26 mouse cellular contexts compared by ENCODE assay signal in the genomic region with DNA sequence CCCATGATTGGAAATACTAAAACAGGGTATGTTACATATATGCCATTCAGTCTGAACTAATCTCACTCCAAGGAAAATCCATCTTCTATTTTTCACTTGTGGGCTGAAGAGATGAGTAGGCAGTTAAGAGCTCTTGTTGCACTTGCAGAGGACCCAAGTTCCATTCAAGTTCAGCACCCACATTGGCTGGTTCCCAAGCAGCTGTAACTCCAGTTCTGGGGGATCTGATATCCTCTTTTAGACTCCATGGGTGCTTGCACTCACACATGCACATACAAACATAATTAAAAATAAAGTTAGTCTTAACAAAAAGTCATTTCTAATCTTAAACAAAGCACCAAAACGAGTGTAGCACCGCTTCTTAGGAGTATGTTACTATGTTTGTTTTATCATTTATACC. TPM values are rescaled to one million over a fixed set of nuclear protein-coding genes. Genes with fewer than 3 reads are reported as not detected.
A peak's percentile ranks its signal among the peaks of the same experiment; 100 is the strongest.
DNase-seq lines count a peak whose midpoint lies in the region; ATAC-seq and TF ChIP-seq lines count a peak whose summit lies in the region.
"Had no signal": no experiment of that assay in that cellular context is flagged by ENCODE, and none has a peak within 500 bp of the region (broad histone marks: within the 10 kb centered on the region; RNA-seq: fewer than 3 reads in every experiment).

No protein-coding gene starts in this region.

- TF ChIP-seq POLR2A in MEL (IDR thresholded peaks at IDR 0.05; ENCODE audit: control insufficient read depth in 1 of 2, insufficient read depth in 1 of 2, low read depth in 1 of 2, low read length in 2 of 2, poor library complexity in 1 of 2), result no peak

- peaks cover 58% of the 10 kb centered on the region for H3K79me2 ChIP-seq in MEL (ENCODE audit: control insufficient read depth, insufficient read depth, low read length, poor library complexity)

- TF ChIP-seq RAD21 in MEL (IDR thresholded peaks at IDR 0.05; ENCODE audit: low read depth, low read length), result no peak

- no peaks in the 10 kb centered on the region for H3K27me3 ChIP-seq in heart, embryonic 12.5 days (replicated peaks)
- no peaks in the 10 kb centered on the region for H3K27me3 ChIP-seq in MEL (ENCODE audit: control insufficient read depth in 1 of 2, insufficient read depth in 2 of 2, low read length in 2 of 2)
- H3K27me3 ChIP-seq: CH12.LX; embryonic facial prominence, embryonic 13.5 days; embryonic facial prominence, embryonic 15.5 days; forebrain, embryonic 12.5 days had no signal

- no peak for TF ChIP-seq CTCF in MEL (IDR thresholded peaks at IDR 0.05 in 2 of 3, conservative IDR thresholded peaks at IDR 0.05 in 1 of 3; ENCODE audit: control insufficient read depth in 1 of 3, insufficient read depth in 1 of 3, low read depth in 2 of 3, low read length in 3 of 3, poor library complexity in 1 of 3, severe bottlenecking in 1 of 3)

- H3K9ac ChIP-seq in heart, embryonic 12.5 days, result no peak overlapping the region
- no peak overlapping the region for H3K9ac ChIP-seq in MEL (ENCODE audit: control insufficient read depth, low read depth, low read length, poor library complexity, severe bottlenecking)
- H3K9ac ChIP-seq: embryonic facial prominence, embryonic 13.5 days; embryonic facial prominence, embryonic 15.5 days; forebrain, embryonic 12.5 days had no signal

- peak; percentile 74 for DNase-seq in heart, adult 11 months
- DNase-seq in A20 (ENCODE audit: low read depth, low spot score) (peak; percentile 11), MEL (ENCODE audit: low read depth, low spot score) (peak; percentile 46)
- DNase-seq in lung, postnatal 4 days, result no peak
- DNase-seq: adrenal gland, adult 2 months; adrenal gland, postnatal 10 days; adrenal gland, postnatal 25 days; B cell, adult 2 months; cerebellum, adult 11 months; cerebellum, adult 18-20 months; cerebellum, adult 8-10 months; cerebellum, adult 9-11 months; cerebellum, postnatal 14 days; cerebellum, postnatal 36 days; embryo, embryonic 11 days had no signal

- H3K4me1 ChIP-seq in heart, embryonic 12.5 days (replicated peaks), result peaks cover 59% of the 10 kb centered on the region
- H3K4me1 ChIP-seq in MEL (ENCODE audit: control insufficient read depth in 1 of 2, insufficient read depth in 2 of 2, low read length in 2 of 2), result peaks cover 2 to 19% of the 10 kb centered on the region in 2 experiments; a peak in 3 of 4 replicates

- peaks cover 19% of the 10 kb centered on the region for H3K36me3 ChIP-seq in heart, embryonic 12.5 days
- H3K36me3 ChIP-seq in MEL (ENCODE audit: control insufficient read depth in 1 of 2, insufficient read depth in 2 of 2, low read length in 2 of 2), result peaks cover 13 to 46% of the 10 kb centered on the region in 2 experiments

- H3K4me2 ChIP-seq in heart, embryonic 12.5 days, result no peak overlapping the region
- H3K4me2 ChIP-seq: embryonic facial prominence, embryonic 13.5 days; embryonic facial prominence, embryonic 15.5 days; forebrain, embryonic 12.5 days had no signal

- H3K4me3 ChIP-seq in heart, embryonic 12.5 days, result no peak overlapping the region
- H3K4me3 ChIP-seq in MEL (ENCODE audit: control insufficient read depth in 1 of 2, insufficient read depth in 1 of 2, low read depth in 2 of 2, low read length in 2 of 2), result no peak overlapping the region
- H3K4me3 ChIP-seq: embryonic facial prominence, embryonic 13.5 days; embryonic facial prominence, embryonic 15.5 days; erythroblast, embryonic 14.5 days; forebrain, embryonic 10.5 days; forebrain, embryonic 12.5 days had no signal

- 79% methylated on average over 2 of the region's 2 CpGs for WGBS in heart, embryonic 12.5 days

- no peak for TF ChIP-seq EP300 in MEL (IDR thresholded peaks at IDR 0.05; ENCODE audit: low read depth in 1 of 2, low read length in 2 of 2)

- H3K9me3 ChIP-seq in heart, embryonic 12.5 days (replicated peaks), result no peaks in the 10 kb centered on the region
- no peaks in the 10 kb centered on the region for H3K9me3 ChIP-seq in MEL (replicated peaks; ENCODE audit: insufficient read depth, low read length)
- H3K9me3 ChIP-seq: embryonic facial prominence, embryonic 13.5 days; embryonic facial prominence, embryonic 15.5 days; forebrain, embryonic 10.5 days; forebrain, embryonic 12.5 days; G1E had no signal

- ATAC-seq in heart, embryonic 12.5 days (ENCODE audit: insufficient number of reproducible peaks, low FRiP score), result no peak
- ATAC-seq: CD4-positive, CD25-positive, alpha-beta regulatory T cell, adult 4 months; forebrain, embryonic 14.5 days; forebrain, embryonic 16.5 days had no signal

- H3K27ac ChIP-seq in heart, embryonic 12.5 days (ENCODE audit: poor library complexity, severe bottlenecking), result no peak overlapping the region
- no peak overlapping the region for H3K27ac ChIP-seq in MEL (ENCODE audit: control insufficient read depth, low read depth, low read length)
- H3K27ac ChIP-seq: embryonic facial prominence, embryonic 13.5 days; embryonic facial prominence, embryonic 15.5 days; forebrain, embryonic 10.5 days; forebrain, embryonic 12.5 days had no signal

TF ChIP-seq in MEL, 35 proteins besides CTCF, POLR2A, EP300 and RAD21:
- no peak for TF ChIP-seq GATA1 (IDR thresholded peaks at IDR 0.05; ENCODE audit: low read depth, low read length)
- TF ChIP-seq UBTF (IDR thresholded peaks at IDR 0.05; ENCODE audit: borderline replicate concordance, insufficient read depth, low read depth, low read length), result no peak
- TF ChIP-seq ETS1 (IDR thresholded peaks at IDR 0.05; ENCODE audit: low read depth, low read length), result peak; percentile 24; the same call in 1 of the 2 replicates
- no peak for TF ChIP-seq MAZ (IDR thresholded peaks at IDR 0.05; ENCODE audit: low read depth, low read length)

RNA-seq across cellular contexts. Expression of a gene that starts 5.4 kb away (rescaled TPM):
- polyA plus RNA-seq in heart, embryonic 12.5 days (2016; fragmentation: Nextera tagmentation; extraction: Ambion mirVana), result 48.8 and 48.9 TPM in 2 replicates
- total RNA-seq in MEL (2012; rRNA removed), result 15.3 and 18.1 TPM in 2 replicates
- polyA plus RNA-seq in MEL (2012; ENCODE audit: insufficient read depth in 1 of 2, insufficient read length in 2 of 2, low read depth in 1 of 2, low replicate concordance in 2 of 2, missing spikeins in 1 of 2), result 10 to 100 TPM in 1 of 2 experiments, not detected in 1; 34.5 TPM

Comparison
In these comparisons a context has a peak if more than half of its experiments do, and no peak if none do; other contexts are left out.
1. DNase-seq: peak in heart, adult 11 months (single experiment), A20 (single experiment) and MEL (single experiment); none in lung, postnatal 4 days (0 of 2).